Mouse (Mus musculus) forebrain, postnatal 0 days (tissue): ENCODE results near the gene Prpf4. TPM values are rescaled to one million over a fixed set of nuclear protein-coding genes. Genes with fewer than 3 reads are reported as not detected.

Experiments used
- ATAC-seq: fragments of 200-750 bp; cut with Nextera tagmentation; 2 replicates; pipeline ENCODE4 v1.8.0; 2017; ENCODE audit warnings: mild to moderate bottlenecking, moderate library complexity
- DNase-seq: peaks from one replicate; pipeline ENCODE4 v3.0.0-alpha.2; 2015
- H3K27ac ChIP-seq: fragments of 300-500 bp; sonication (generic); 2 replicates; pipeline ENCODE4 v1.5.1; 2014; ENCODE audit warnings: low read depth, mild to moderate bottlenecking, antibody characterized with exemption, low read length, moderate library complexity, mixed read lengths
- H3K27me3 ChIP-seq: fragments of 300-500 bp; sonication (generic); 2 replicates; pipeline ENCODE4 v1.6.1; 2014; ENCODE audit warnings: mild to moderate bottlenecking, low read length, mixed read lengths; ENCODE audit not compliant: insufficient read depth
- H3K36me3 ChIP-seq: fragments of 300-500 bp; sonication (generic); 2 replicates; pipeline ENCODE4 v1.6.1; 2014; ENCODE audit warnings: mild to moderate bottlenecking, moderate library complexity; ENCODE audit not compliant: insufficient read depth
- H3K4me1 ChIP-seq: fragments of 300-500 bp; sonication (generic); 2 replicates; pipeline ENCODE4 v1.6.1; 2014; ENCODE audit warnings: antibody characterized with exemption; ENCODE audit not compliant: insufficient read depth
- H3K4me2 ChIP-seq: fragments of 300-500 bp; sonication (generic); 2 replicates; pipeline ENCODE4 v1.6.1; 2014; ENCODE audit warnings: low read depth, mild to moderate bottlenecking, moderate library complexity
- H3K4me3 ChIP-seq: fragments of 300-500 bp; sonication (generic); 2 replicates; pipeline ENCODE4 v1.5.1; 2014; ENCODE audit warnings: low read depth, low read length, mixed read lengths
- H3K9ac ChIP-seq: fragments of 300-500 bp; sonication (generic); 2 replicates; pipeline ENCODE4 v1.6.1; 2014; ENCODE audit warnings: mild to moderate bottlenecking
- H3K9me3 ChIP-seq: fragments of 300-500 bp; sonication (generic); 2 replicates; pipeline ENCODE4 v1.6.1; 2016; ENCODE audit warnings: low read length
- CTCF ChIP-seq: sonication (generic); IDR thresholded peaks from 2 replicates; pipeline ENCODE4 v1.5.1; 2016; ENCODE audit warnings: antibody characterized with exemption, control low read depth, low read depth
- WGBS: fragments of 180-500 bp; shearing (Covaris S2); extraction: QIAGEN DNeasy Blood & Tissue Kit; methylation state at CpG from one replicate; pipeline ENCODE4 v1.1.7; 2014; 5-methylcytosine and 5-hydroxymethylcytosine counted together
- polyA plus RNA-seq: library from polyadenylated mRNA; unstranded; fragments of >200 nt; fragmentation: Nextera tagmentation; extraction: Ambion mirVana; gene quantifications from 2 replicates; pipeline ENCODE4 v1.2.1, GENCODE M21; 2015
- total RNA-seq: library from RNA; depleted of rRNA; stranded (reverse); fragments of >200 nt; gene quantifications from 2 replicates; pipeline ENCODE4 v1.2.3, GENCODE M21; 2014; rRNA removed

The Prpf4 gene
- total RNA-seq = 17.2 and 20.2 TPM in 2 replicates
- polyA plus RNA-seq = 9.6 and 13.3 TPM in 2 replicates

DNA sequence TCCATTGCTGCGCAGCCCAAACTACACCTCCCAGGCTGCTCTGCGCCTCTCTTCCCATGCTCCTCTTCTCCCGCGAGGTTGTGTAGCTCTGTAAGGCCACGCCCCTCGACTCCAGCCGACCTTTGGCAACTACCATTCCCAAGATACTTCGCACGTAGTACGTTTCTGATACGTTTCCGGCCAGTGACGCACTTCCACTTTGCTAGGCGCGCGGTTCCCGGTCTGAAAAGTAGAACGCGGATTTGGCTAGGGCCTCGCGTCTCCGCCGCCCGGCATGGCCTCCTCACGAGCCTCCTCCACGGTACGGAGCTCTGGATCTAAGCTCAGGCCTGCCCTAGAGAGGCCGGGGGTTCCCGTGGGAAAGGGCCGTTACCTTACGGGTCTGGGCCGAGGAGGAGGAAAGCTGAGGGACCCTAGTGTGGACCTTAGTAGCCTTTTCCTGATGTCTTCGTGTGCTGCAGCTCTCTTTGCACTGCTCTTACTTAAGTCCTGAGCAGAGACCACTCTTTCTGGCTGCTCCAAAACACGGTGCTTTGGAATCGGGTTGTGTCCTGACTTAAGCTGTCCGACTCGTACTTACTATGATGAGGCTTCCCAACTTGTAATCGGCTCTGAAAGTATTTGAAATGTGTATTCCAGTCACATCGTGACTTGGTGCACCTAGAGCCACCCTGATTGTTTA lies at the start of gene Prpf4, which contains the start of gene Cdc26:
Gene Prpf4, plus strand, starts transcription at position 197 of the 682 bp plus-strand sequence.
Gene Cdc26, minus strand, starts transcription at position 42 of the 682 bp plus-strand sequence.
- Histone ChIP-seq H3K27ac (peak within 1 kb of the TSS; percentile 79), H3K36me3 (peaks cover 22% of the 10 kb centered on the region), H3K9me3 (no peaks in the 10 kb centered on the region), H3K4me1 (peaks cover 8% of the 10 kb centered on the region; the same call in 1 of the 2 replicates), H3K9ac (peak within 1 kb of the TSS; percentile 75), H3K4me3 (peak within 1 kb of the TSS; percentile 61), H3K4me2 (peak within 1 kb of the TSS; percentile 68), H3K27me3 (no peaks in the 10 kb centered on the region)
- no peak for TF ChIP-seq CTCF
- DNase-seq (peak; percentile 99), ATAC-seq (peak; percentile 100)
- WGBS = under 1% methylated on average over 39 of the region's 39 CpGs

DNA sequence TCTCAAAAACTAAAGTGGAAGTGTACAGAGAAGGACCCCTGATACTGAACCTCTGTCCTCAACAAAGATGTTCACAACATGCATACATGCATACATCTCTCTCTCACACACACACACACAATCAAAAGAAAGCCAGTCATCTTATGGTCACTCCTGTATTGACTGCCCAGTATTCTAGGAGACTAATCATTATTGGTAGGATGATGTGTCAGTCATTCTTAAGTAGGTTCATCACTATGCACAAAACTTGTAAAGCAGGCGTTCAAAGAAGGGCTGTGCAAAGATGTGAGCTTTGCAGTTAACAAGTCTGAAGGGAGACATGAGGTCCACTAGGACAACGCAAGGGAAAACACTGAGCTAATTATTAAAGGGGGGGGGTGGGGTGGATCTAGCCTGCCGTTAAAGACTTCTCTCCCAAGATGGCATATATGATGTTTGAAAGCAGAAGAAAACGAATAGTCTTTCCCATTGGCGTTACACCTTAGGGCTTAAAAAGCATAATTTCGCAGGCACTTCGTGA lies 49.3 kb upstream of the Prpf4 start:
- Histone ChIP-seq H3K4me1 (peaks cover 13% of the 10 kb centered on the region; the same call in 1 of the 2 replicates), H3K9me3 (no peaks in the 10 kb centered on the region), H3K27me3 (no peaks in the 10 kb centered on the region), H3K9ac (peak overlapping the region; percentile 77), H3K27ac (peak overlapping the region; percentile 88), H3K4me2 (peak overlapping the region; percentile 84), H3K4me3 (peak overlapping the region; percentile 83), H3K36me3 (no peaks in the 10 kb centered on the region)
- TF ChIP-seq CTCF = no peak
- 51% methylated on average over 7 of the region's 7 CpGs for WGBS
- ATAC-seq (no peak), DNase-seq (no peak)

DNA sequence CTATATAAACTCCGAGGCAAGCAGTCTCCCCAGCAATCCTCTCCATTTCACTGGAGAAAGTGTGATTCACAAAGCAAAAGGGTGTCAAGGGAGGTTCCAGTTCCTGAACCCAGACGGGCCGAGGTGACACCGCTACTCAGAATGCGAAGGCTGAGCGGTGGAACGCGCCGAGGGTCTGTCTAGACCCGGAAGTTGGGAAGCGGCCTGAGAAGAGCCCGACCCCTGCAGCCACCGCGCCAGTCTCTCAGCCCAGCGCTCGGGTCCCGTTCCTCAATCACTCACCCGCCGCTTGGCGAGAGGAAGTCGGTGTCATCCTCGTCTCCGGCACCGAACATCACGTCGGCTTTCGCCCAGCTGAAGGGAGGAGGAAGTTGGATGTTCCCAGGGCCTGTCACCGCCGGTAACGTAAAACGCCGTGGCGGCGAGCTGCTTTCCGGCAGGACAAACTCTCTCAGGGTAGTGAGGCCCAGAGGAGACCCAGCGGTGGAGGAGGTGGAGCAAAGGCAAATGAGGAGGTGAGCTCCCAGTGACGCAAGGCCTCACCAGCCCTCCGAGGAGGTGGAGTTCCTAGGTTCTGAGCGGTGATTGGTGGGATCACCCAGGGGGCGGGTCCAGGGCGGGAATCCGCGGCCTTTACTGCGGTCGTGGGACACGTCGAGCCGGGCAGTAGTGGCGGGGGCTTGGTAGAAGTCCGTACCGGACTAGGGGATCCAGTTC lies 48.4 kb upstream of the Prpf4 start, which contains the start of the genes Fkbp15 and Slc31a1:
Gene Fkbp15, minus strand, starts transcription at position 461 of the 717 bp plus-strand sequence.
Gene Slc31a1, plus strand, starts transcription at position 640 of the 717 bp plus-strand sequence.
- Histone ChIP-seq H3K4me1 (peaks cover 13% of the 10 kb centered on the region; the same call in 1 of the 2 replicates), H3K4me3 (peak within 1 kb of the TSS; percentile 83), H3K36me3 (no peaks in the 10 kb centered on the region), H3K4me2 (peak within 1 kb of the TSS; percentile 84), H3K27ac (peak within 1 kb of the TSS; percentile 88), H3K9me3 (no peaks in the 10 kb centered on the region), H3K27me3 (no peaks in the 10 kb centered on the region), H3K9ac (peak within 1 kb of the TSS; percentile 77)
- no peak for TF ChIP-seq CTCF
- DNase-seq = peak; percentile 97
- under 1% methylated on average over 51 of the region's 51 CpGs for WGBS
- peak; percentile 100 for ATAC-seq

DNA sequence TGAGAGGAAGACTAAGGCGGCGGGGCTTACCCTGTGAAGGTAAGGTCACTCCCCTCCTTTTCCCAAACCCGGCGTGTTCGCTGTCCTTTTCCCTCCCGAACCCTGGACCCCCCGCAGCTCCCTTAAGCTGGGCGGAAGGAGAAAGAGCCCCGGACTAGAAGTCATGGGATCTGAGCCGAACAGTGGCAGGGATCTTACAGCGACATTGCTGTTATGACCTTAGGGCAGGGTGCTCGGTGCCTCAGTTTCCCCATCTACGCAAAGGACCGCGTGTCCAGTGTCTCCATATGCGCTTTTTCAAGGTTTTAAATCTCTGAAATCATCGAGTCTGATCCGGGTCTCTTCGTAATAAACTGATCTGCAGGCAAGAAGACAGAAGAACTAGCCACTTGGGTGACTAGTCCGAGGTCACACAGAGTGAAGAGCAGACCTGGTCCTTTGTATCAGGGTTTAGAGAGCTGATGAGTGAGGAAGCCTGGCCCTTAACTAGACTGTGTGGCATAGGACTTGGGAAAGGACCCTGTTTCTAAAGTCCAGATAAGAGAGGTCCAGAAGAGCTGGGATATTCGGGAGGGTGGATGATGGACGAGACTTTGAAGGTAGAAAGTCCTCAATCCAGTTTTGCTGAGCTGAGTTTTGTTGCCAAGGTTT lies 47.7 kb upstream of the Prpf4 start:
- H3K27me3 ChIP-seq = no peaks in the 10 kb centered on the region
- no peak; the same call in 1 of the 2 replicates for ATAC-seq
- WGBS = under 1% methylated on average over 22 of the region's 22 CpGs
- peak overlapping the region; percentile 62; the same call in 1 of the 2 replicates for H3K27ac ChIP-seq
- no peak for TF ChIP-seq CTCF
- H3K9ac ChIP-seq = peak overlapping the region; percentile 77
- H3K36me3 ChIP-seq = no peaks in the 10 kb centered on the region
- DNase-seq = no peak
- peaks cover 13% of the 10 kb centered on the region; the same call in 1 of the 2 replicates for H3K4me1 ChIP-seq
- H3K4me3 ChIP-seq = peak overlapping the region; percentile 83
- H3K9me3 ChIP-seq = no peaks in the 10 kb centered on the region
- peak overlapping the region; percentile 84 for H3K4me2 ChIP-seq

DNA sequence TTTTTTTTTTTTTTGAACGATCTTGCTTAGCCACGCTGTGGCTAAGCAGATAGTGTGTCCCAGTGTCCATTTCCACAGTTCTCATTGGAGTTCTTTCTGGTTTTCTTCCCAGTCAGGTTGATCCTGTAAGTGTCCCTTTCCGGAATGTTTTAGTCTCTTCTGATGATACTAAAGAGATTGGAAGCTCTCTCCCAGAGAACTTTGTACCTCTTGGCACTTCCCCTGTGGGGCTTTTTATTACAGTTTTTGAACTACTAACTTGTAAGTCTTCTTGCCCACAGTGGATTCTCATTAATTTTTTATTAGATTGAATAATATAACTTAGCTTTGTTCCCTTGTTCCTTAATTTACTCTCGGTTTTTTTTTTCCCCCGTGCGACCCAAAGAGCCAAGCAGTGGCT lies 47.0 kb upstream of the Prpf4 start:
- DNase-seq (no peak), ATAC-seq (no peak)
- H3K4me3 ChIP-seq = peak overlapping the region; percentile 83
- TF ChIP-seq CTCF = no peak
- H3K27me3 ChIP-seq = no peaks in the 10 kb centered on the region
- no peak overlapping the region for H3K27ac ChIP-seq
- peak overlapping the region; percentile 84 for H3K4me2 ChIP-seq
- H3K9ac ChIP-seq = peak overlapping the region; percentile 77
- 42% methylated on average over 6 of the region's 6 CpGs for WGBS
- peaks cover 13% of the 10 kb centered on the region; the same call in 1 of the 2 replicates for H3K4me1 ChIP-seq
- H3K9me3 ChIP-seq = no peaks in the 10 kb centered on the region
- H3K36me3 ChIP-seq = no peaks in the 10 kb centered on the region

DNA sequence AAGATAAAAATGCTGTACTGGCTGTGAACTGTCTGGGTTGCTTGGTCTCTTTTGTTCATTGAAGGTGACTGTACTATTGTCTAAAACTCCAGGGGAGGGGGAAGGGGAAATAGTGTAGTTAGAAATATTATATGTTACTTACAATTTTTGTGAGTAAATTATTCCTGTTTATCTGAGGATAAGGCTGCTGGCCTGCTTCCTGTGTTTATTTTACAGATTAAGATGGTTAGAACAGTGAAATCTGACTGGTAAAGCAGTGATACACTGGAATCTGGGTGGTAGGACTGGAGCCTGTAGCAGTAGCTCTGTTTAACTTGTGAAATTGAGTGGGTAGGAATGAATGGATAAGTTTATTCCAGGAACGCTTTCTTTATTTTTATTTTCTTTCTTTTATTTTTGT lies 46.6 kb upstream of the Prpf4 start:
- Histone ChIP-seq H3K36me3 (no peaks in the 10 kb centered on the region), H3K27ac (no peak overlapping the region), H3K4me1 (peaks cover 13% of the 10 kb centered on the region; the same call in 1 of the 2 replicates), H3K4me3 (peak overlapping the region; percentile 83), H3K9ac (no peak overlapping the region), H3K4me2 (peak overlapping the region; percentile 9; the same call in 1 of the 2 replicates), H3K9me3 (no peaks in the 10 kb centered on the region), H3K27me3 (no peaks in the 10 kb centered on the region)
- no peak for TF ChIP-seq CTCF
- ATAC-seq (no peak), DNase-seq (no peak)
- WGBS = 90% methylated on average over 1 of the region's 1 CpGs
